Mouse (Mus musculus): ENCODE results near the gene Bex3.

GRCm38 (mm10) chrX:136249671-136250070, 20.4 kb upstream of the Bex3 start:
- TF ChIP-seq CTCF (IDR thresholded peaks at IDR 0.05; ENCODE audit: low read depth): no peak
- no peak for TF ChIP-seq EP300 (IDR thresholded peaks at IDR 0.05; ENCODE audit: low read depth)

All from heart, postnatal 0 days (tissue).